Mouse (Mus musculus): Measurements from ENCODE around the gene Gm16181.
"Not testable (repeated sequence)": the region's sequence is repeated elsewhere in the genome, so short reads cannot be mapped to it uniquely, and the experiment has no call there.

Gm16181 gene

DNA sequence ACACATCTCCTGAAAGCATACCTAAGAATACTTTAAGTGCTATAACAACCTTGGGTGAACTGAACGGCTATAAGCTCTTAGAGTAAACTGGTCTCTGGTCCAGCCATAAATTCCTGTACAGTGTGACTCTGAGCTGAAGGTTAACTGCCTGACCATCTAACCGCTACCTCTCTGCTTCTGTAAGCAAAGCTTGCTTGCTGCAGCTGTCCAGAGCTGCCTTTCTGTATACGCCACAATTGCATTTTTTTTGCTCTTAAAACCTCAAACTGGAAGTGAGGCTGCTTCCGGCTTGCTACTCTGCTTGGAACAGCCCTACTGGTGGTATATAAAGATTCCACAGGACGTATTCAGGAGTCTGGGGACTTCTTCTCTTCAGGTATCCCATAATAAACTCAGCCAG, 12.0 kb downstream of the Gm16181 start:
- no peak for DNase-seq (ENCODE audit: low spot score)

- peak; percentile 57 for DNase-seq (ENCODE audit: low spot score)
Measured at GRCm38 (mm10) chr17:35233114-35233980, 12.7 kb downstream of the Gm16181 start, which contains the start of gene Atp6v1g2. TSS of gene Atp6v1g2 (plus strand) at chr17:35233660.

DNA sequence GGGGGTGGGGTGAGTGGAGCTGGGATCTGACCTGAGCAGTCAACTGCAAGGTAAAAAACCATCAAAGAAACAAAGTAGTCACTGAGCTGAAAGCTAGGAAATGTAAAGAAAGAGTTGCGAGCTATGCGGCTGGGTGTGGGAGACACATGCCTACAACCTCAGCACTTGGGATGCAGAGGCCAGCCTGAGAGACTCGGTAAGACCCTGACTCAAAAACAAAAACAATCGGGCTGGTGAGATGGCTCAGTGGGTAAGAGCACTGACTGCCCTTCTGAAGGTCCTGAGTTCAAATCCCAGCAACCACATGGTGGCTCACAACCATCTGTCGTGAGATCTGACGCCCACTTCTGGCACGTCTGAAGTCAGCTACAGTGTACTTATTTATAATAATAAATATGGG, 13.5 kb downstream of the Gm16181 start:
- not testable (repeated sequence) for DNase-seq (ENCODE audit: low spot score)

- DNase-seq (ENCODE audit: low spot score): peak; percentile 64
Measured at GRCm38 (mm10) chr17:35234903-35235302, 14.3 kb downstream of the Gm16181 start.

GRCm38 (mm10) chr17:35235614-35236389, 15.2 kb downstream of the Gm16181 start, which contains the start of gene Nfkbil1:
TSS of gene Nfkbil1 (minus strand) at chr17:35235792.
- peak; percentile 97 for DNase-seq (ENCODE audit: low spot score)

DNA sequence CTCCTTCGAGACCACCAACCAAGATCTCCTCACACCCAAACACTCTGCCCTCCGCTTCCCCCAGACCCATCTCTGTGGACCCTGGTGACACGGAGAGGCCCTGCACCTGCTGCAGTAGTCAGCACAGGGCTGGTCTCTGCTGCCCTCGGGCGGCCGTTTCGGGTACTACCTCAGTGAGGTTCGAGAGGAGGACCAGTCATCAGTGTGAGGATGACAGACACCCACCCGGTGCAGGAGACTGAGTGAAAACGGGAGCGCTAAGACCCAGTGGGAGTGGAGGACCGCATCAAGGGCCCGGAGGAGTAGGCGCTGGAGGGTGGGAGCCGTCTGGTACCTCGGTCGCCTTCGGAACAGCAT, 15.7 kb downstream of the Gm16181 start:
- peak; percentile 96 for DNase-seq (ENCODE audit: low spot score)

DNA sequence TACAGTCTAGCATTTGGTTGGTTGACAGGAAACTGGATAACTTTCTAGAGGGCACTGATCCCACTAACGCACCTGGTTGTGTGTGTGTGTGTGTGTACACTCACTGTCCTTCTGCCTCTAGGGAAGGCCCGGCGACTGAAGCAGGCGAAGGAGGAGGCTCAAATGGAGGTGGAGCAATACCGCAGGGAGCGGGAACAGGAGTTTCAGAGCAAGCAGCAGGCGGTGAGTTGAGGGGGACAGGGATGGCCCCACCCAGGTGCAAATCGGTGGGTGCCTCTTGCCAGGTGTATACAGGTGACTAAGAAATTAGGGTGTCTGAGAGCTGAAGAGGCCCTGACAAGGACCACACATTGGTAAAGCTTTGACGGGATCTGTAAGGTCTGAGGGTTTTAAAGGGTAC, 16.4 kb downstream of the Gm16181 start:
- DNase-seq (ENCODE audit: low spot score): no peak

DNA sequence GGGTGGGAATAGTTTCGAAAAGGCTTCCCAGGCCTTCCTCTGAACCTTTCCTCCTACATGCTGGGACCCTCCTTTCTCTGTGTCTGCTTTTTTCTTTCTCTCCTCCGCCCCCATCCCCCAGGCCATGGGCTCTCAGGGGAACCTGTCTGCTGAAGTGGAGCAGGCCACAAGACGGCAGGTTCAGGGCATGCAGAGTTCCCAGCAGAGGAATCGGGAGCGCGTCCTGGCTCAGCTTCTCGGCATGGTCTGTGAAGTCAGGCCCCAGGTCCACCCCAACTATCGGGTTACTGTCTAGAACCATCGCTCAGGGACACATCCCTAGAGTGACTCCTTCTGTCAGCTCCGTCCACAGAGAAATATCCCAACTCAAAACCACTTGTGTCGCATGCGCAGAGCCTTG, 16.9 kb downstream of the Gm16181 start:
- DNase-seq (ENCODE audit: low spot score): no peak

DNA sequence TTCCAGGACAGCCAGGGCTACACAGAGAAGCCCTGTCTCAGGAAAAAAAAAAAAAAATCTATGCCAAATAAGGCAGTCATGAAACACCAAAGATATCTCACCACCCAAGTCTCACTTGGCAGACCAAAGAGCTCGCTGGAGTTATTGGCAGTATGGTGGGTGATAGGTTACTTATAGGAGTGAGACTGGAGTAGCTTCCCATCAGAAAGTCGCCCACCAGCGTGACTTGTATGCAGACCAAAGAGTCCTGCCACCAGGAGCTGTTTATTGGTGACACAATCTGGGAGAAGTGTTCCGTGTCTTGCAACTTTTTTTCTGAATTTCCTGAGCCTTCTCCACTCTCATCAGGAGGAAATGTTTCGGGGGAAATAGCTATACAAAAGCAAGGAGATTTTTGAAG, 19.1 kb downstream of the Gm16181 start:
- no peak for DNase-seq (ENCODE audit: low spot score)

DNA sequence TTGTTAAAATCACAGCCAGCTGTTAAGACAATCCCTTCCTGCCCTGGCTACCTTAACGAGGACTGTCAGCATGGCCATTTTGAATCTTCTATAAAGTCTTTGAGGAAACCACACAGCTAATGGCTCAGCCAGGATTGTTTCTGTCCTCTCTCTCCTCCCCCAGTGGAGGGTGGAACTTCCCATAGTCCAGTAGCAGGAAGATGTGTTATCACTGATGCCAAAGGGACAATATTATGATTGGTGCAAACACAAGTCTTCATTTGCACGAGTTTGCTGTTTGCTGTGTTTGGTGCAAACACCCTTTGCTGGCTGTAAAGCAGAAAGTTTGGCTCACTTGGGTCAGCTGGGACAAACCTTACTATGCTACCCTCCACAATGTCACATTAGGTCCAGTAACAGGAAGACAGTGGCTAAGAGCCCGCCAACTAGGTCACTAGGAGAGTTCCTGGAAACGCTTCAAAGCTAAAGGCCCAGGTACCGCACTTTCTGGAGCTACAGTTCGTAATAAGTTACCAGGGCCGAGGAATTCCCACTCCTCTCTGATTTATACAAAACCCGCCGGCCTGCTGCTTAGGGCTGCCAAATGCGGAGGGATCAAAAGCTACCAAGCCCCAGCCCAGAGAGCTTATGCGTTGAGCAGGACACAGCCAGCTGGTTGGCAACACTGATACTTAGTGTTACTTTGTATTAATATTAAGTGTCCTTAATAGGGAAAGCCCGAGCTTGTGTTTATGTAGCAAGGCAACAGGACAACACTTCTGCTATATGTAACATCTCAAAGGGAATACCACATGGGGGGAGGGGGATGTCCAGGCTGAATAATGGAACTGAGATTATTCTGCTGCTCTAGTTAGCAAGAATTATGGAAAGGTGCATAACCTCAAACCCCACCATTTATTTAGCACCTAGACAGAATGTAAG, 20.0 kb downstream of the Gm16181 start:
- no peak for DNase-seq (ENCODE audit: low spot score)

DNA sequence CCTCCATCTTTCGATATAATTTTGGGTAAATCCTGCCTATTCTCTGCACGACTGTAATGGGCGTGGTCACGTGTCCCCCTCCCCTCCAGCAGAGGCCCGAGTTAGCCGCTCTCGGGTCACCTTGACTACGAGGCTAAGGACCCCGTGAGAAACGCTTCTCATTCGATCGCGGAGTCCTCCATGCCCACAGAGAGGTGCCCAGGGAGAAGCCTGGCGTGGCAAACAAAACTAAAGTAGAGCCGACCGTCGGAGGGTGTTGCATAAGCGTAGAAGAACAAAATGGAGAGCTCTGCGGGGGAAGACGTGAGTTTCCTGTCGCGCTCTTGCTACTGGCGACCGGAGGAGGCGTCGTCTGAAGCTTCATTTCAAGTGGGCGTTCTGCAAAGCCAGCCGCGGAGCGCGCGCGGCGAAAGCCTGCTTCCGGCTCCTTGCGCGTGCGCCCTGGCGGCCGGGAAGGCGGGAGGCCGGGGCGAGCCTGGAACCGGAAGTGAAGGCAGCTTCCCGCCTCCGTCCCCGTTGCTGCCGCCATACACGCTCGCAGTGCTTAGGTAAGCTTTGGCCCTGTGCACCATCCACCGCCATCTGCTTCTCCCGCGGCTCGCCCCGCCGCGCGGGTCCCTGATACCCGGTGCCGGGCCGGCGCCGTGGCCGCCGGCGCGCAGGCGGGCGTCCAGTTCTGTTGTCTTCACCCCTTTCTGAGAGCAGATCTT, 20.8 kb downstream of the Gm16181 start, which contains the start of gene Ddx39b:
Ddx39b (plus strand) TSS at position 442 of the 710 bp plus-strand sequence.
- DNase-seq (ENCODE audit: low spot score): peak; percentile 98

GRCm38 (mm10) chr17:35242015-35242941, 21.6 kb downstream of the Gm16181 start:
- DNase-seq (ENCODE audit: low spot score): peak; percentile 88

GRCm38 (mm10) chr17:35243086-35243485, 22.5 kb downstream of the Gm16181 start:
- DNase-seq (ENCODE audit: low spot score): peak; percentile 62

GRCm38 (mm10) chr17:35244999-35245398, 24.4 kb downstream of the Gm16181 start:
- DNase-seq (ENCODE audit: low spot score): no peak

DNA sequence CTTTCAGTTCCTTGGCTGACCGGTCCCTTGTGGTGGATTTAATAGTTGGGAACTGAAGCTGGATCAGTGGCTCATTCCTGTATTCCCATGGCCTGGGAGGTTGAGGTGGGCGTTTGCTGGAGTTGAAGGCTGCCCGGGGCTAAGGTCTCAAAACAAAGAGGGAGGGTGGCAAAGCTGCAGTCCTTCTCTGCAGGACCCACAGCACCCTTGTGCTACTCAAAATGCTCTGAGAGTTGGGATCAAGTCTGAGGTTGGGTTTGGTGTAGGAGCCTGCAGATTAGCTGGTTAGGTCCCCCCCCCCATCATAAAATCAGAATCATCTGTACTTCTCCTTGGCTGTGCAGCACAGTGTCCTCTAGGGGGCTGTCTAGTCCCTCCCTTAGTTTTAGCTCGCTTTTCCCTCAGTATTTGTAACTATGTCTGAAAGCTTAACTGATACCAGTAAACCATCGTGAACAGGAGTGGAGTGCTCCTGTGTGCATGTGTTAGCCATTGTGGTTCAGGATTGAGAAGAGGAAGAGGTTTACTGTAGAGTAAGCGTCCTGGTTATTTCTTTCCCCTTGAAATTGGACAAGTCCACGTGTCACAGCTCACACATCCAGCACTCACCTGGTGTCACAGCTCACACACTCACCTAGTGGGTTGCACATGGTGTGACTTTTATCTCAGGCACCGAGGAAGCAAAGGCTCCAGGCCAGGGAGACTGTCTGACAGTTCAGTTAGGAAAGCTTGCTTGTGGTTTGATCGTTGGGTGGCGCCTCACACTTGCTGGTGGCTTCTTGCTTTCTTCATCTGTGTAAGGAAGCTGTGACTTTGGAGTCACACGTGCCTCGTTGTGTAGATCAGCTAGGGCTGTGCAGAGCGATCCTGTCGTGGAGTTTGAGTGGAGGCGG, 25.3 kb downstream of the Gm16181 start:
- DNase-seq (ENCODE audit: low spot score): no peak

DNA sequence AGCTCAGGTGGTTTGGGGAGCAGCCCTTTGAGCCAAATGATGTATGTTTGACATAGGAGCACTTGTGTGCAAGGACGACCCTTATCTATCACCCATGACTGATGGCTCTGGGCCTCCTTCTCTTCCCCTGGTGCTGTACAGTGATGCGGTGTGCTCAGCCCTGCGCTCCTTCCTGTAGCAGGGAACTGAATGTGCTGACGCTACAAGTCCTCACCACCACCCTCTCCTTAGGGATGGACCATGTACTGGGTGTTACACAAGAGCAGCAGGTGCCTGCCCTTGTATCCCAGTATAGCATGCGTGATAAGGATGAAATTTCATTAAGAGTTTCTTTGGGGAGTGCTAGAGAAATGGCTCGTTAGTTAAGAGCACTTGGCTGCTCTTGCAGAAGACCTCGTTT, 26.5 kb downstream of the Gm16181 start:
- DNase-seq (ENCODE audit: low spot score): no peak

DNA sequence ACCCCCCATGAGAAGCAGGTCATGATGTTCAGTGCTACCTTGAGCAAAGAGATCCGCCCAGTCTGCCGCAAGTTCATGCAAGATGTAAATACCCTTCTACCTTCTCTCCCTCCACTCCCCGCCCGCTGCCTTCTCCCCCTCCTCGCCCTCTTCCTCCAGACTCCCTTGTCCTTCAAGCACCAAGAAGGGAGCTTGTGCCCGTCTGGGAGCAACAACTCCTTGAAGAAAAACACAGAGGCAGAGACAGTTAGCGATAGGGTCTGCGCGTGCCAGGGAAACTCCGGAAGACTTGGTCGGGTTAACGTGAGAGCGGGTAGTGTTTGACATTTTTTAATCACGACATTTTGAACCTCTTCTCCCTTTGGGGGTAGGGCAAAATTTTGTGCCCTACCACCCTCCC, 28.4 kb downstream of the Gm16181 start:
- no peak for DNase-seq (ENCODE audit: low spot score)

DNA sequence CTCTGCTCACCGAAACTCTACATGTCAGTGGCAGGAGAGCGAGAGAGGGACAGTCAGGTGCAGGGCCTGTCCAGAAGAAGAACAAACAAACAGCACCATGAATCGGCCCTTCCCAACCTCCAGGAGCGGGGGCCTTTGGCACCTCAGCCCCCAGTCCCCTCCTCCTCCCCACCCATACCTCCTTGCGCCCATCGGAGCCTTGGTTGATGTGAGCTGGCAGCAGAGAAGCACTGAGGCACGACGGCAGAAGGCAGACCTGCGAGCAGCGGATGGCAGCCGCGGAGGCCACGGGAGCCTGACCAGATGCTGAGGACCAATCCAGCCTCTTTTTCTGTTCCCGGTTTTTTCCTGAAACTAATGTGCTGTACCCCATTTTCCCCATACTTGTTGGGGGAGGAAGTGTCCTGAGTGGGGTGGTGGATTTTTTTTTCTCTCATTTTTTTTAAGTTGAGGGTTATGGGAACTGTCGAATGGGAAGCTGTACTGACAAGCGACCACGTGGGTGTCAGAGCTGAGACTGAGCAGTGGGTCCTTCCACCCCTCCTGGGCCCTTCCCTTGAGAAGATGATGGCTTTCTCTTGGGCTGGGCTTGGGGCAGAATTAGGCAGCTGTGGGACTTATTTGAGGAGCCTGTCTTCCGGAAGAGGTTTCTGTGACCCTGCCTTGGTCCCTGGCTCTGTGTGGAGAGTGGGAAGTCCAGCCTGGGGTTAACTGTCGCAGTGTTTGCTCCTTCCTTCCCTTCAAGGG, 29.0 kb downstream of the Gm16181 start:
- no peak for DNase-seq (ENCODE audit: low spot score)
